Mouse (Mus musculus) heart, adult 2 months (tissue): Measurements from ENCODE around the gene Pltp. TPM values are rescaled to one million over a fixed set of nuclear protein-coding genes. Genes with fewer than 3 reads are reported as not detected.

Source experiments
- DNase-seq, 2 experiments: peaks; one replicate each; pipeline ENCODE4 v3.0.0; 2021
- H3K27ac ChIP-seq: fragments of 200-600 bp; 2 replicates; pipeline ENCODE4 v1.8.1; 2022
- H3K27me3 ChIP-seq: fragments of 200-500 bp; 2 replicates; pipeline ENCODE4 v1.6.1; 2012; ENCODE audit warnings: mild to moderate bottlenecking, low read length, inconsistent platforms, mixed read lengths; ENCODE audit not compliant: control insufficient read depth, insufficient read depth
- H3K36me3 ChIP-seq: fragments of 200-500 bp; 2 replicates; pipeline ENCODE4 v1.6.1; 2012; ENCODE audit warnings: low read length, inconsistent platforms; ENCODE audit not compliant: control insufficient read depth, insufficient read depth
- H3K4me1 ChIP-seq: fragments of 200-500 bp; 2 replicates; pipeline ENCODE4 v1.6.1; 2011; ENCODE audit warnings: low read length; ENCODE audit not compliant: control insufficient read depth, insufficient read depth
- H3K4me3 ChIP-seq: fragments of 200-600 bp; 2 replicates; pipeline ENCODE4 v1.8.1; 2022
- H3K79me2 ChIP-seq: fragments of 200-500 bp; replicated peaks from 2 replicates; pipeline ENCODE4 v1.6.1; 2012; ENCODE audit warnings: mild to moderate bottlenecking, inconsistent platforms, low read length, moderate library complexity, mixed read lengths; ENCODE audit not compliant: control insufficient read depth, insufficient read depth
- H3K9ac ChIP-seq: fragments of 200-500 bp; 2 replicates; pipeline ENCODE4 v1.6.1; 2012; ENCODE audit warnings: low read depth, mild to moderate bottlenecking, control low read depth, inconsistent platforms, low read length, mixed read lengths
- CTCF ChIP-seq: fragments of 200-600 bp; IDR thresholded peaks from 2 replicates; pipeline ENCODE4 v1.8.1; 2022; ENCODE audit warnings: antibody characterized with exemption, mild to moderate bottlenecking, moderate library complexity
- EP300 ChIP-seq: fragments of 200-500 bp; IDR thresholded peaks from 2 replicates; pipeline ENCODE4 v1.6.1; 2011; ENCODE audit warnings: low read depth, low read length, control low read depth; ENCODE audit not compliant: insufficient read depth
- POLR2A ChIP-seq: fragments of 200-500 bp; IDR thresholded peaks from 2 replicates; pipeline ENCODE4 v1.6.1; 2011; ENCODE audit warnings: mild to moderate bottlenecking, low read depth, low read length, control low read depth; ENCODE audit not compliant: insufficient read depth
- WGBS: fragments of 180-500 bp; shearing (Covaris S2); methylation state at CpG from one replicate; pipeline ENCODE4 v1.1.7; 2018; 5-methylcytosine and 5-hydroxymethylcytosine counted together
- intact Hi-C: fragments of 180-260 bp; cut with DNase I; formaldehyde crosslinking; loops from one replicate; pipeline ENCODE4 v1.15.1; 2025
- polyA plus RNA-seq: library from polyadenylated mRNA; depleted of rRNA; stranded (reverse); fragments of >200 nt; gene quantifications from 2 replicates; pipeline ENCODE4 v1.2.3, GENCODE M21; 2012; rRNA removed
- total RNA-seq, 2 experiments: library from RNA; stranded (reverse); gene quantifications; 2 replicates each; pipeline ENCODE4 v1.2.3; 2021

The Pltp gene
- total and polyA plus RNA-seq, 3 experiments: 33.8 to 71.2 (median 36.1) TPM

- no peak overlapping the region for H3K9ac ChIP-seq
- peaks cover 3% of the 10 kb centered on the region; the same call in 1 of the 2 replicates for H3K4me1 ChIP-seq
- no peaks in the 10 kb centered on the region for H3K79me2 ChIP-seq
- peaks cover 2% of the 10 kb centered on the region; the same call in 1 of the 2 replicates for H3K36me3 ChIP-seq
- no peak overlapping the region for H3K4me3 ChIP-seq
- intact Hi-C loops: no loop called here
- H3K27ac ChIP-seq: peak overlapping the region; percentile 43; the same call in 1 of the 2 replicates
- WGBS: 72% methylated on average over 3 of the region's 3 CpGs
- TF ChIP-seq POLR2A (no peak), EP300 (0 out of 2 replicates have a peak, but pooled peaks have one; percentile 31), CTCF (peak; percentile 83)
- no peaks in the 10 kb centered on the region for H3K27me3 ChIP-seq
- DNase-seq: peak; percentile 50 to 65
Observed at GRCm38 (mm10) chr2:164793236-164793635, 64.3 kb downstream of the Pltp start.

- TF ChIP-seq CTCF: no peak
- TF ChIP-seq EP300: no peak
- no peak for TF ChIP-seq POLR2A
- Histone ChIP-seq H3K27ac (no peak overlapping the region), H3K4me3 (no peak overlapping the region), H3K9ac (no peak overlapping the region), H3K79me2 (no peaks in the 10 kb centered on the region), H3K4me1 (peaks cover 4% of the 10 kb centered on the region), H3K27me3 (no peaks in the 10 kb centered on the region), H3K36me3 (peaks cover 2% of the 10 kb centered on the region; the same call in 1 of the 2 replicates)
- WGBS: 80% methylated on average over 12 of the region's 12 CpGs
- peak in 1 of 2 experiments; percentile 26 for DNase-seq
- intact Hi-C loops: no loop called here
Observed at GRCm38 (mm10) chr2:164792400-164793190, 64.9 kb downstream of the Pltp start.

- 77% methylated on average over 18 of the region's 18 CpGs for WGBS
- H3K27ac ChIP-seq: no peak overlapping the region
- intact Hi-C loops: no loop called here
Observed at GRCm38 (mm10) chr2:164791841-164792261, 65.7 kb downstream of the Pltp start.

GRCm38 (mm10) chr2:164790451-164790850 is 67.1 kb downstream of the Pltp start:
- WGBS: 53% methylated on average over 4 of the region's 4 CpGs
- intact Hi-C loops: no loop called here
- H3K36me3 ChIP-seq: peaks cover 5% of the 10 kb centered on the region
- H3K4me3 ChIP-seq: no peak overlapping the region
- peaks cover 11% of the 10 kb centered on the region for H3K4me1 ChIP-seq
- no peaks in the 10 kb centered on the region for H3K27me3 ChIP-seq
- no peak overlapping the region for H3K27ac ChIP-seq
- H3K79me2 ChIP-seq: no peaks in the 10 kb centered on the region
- peak in 1 of 2 experiments; percentile 36 for DNase-seq
- no peak overlapping the region for H3K9ac ChIP-seq
- no peak for TF ChIP-seq POLR2A

More at GRCm38 (mm10) chr2:164791841-164792261, 65.7 kb downstream of the Pltp start:
- Histone ChIP-seq H3K27me3 (no peaks in the 10 kb centered on the region), H3K4me3 (no peak overlapping the region), H3K4me1 (peaks cover 7% of the 10 kb centered on the region), H3K79me2 (no peaks in the 10 kb centered on the region), H3K36me3 (peaks cover 5% of the 10 kb centered on the region), H3K9ac (no peak overlapping the region)
- TF ChIP-seq CTCF (no peak), POLR2A (no peak), EP300 (no peak)
- peak in 1 of 2 experiments; percentile 26 for DNase-seq

Other genes with a start within 250 kb of the Pltp start
- not detected for gene Wfdc6b, start 244.2 kb downstream of the Pltp start, total RNA-seq
- not detected in 2 replicates for gene Wfdc6b, start 244.2 kb downstream of the Pltp start, polyA plus RNA-seq
- gene Wfdc8, start 244.1 kb downstream of the Pltp start, total RNA-seq: not detected
- gene Wfdc8, start 244.1 kb downstream of the Pltp start, polyA plus RNA-seq: not detected in 2 replicates
- gene Wfdc16, start 218.9 kb downstream of the Pltp start, total RNA-seq: not detected
- gene Wfdc16, start 218.9 kb downstream of the Pltp start, polyA plus RNA-seq: not detected in 2 replicates
- gene Wfdc10, start 201.7 kb downstream of the Pltp start, total RNA-seq: not detected
- not detected in 2 replicates for gene Wfdc10, start 201.7 kb downstream of the Pltp start, polyA plus RNA-seq
- not detected for gene Wfdc9, start 201.1 kb downstream of the Pltp start, total RNA-seq
- gene Wfdc9, start 201.1 kb downstream of the Pltp start, polyA plus RNA-seq: not detected in 2 replicates
- not detected for gene Wfdc11, start 183.6 kb downstream of the Pltp start, total RNA-seq
- not detected in 2 replicates for gene Wfdc11, start 183.6 kb downstream of the Pltp start, polyA plus RNA-seq
- gene Wfdc13, start 172.6 kb downstream of the Pltp start, total RNA-seq: not detected
- 0.25 TPM in 1 of 2 replicates, not detected in the other for gene Wfdc13, start 172.6 kb downstream of the Pltp start, polyA plus RNA-seq
- gene Spint4, start 159.2 kb downstream of the Pltp start, total RNA-seq: not detected
- not detected in 2 replicates for gene Spint4, start 159.2 kb downstream of the Pltp start, polyA plus RNA-seq
- not detected for gene Spint5, start 142.4 kb downstream of the Pltp start, total RNA-seq
- gene Spint5, start 142.4 kb downstream of the Pltp start, polyA plus RNA-seq: not detected in 2 replicates
- gene Wfdc3, start 111.8 kb downstream of the Pltp start, total RNA-seq: not detected
- gene Wfdc3, start 111.8 kb downstream of the Pltp start, polyA plus RNA-seq: 0.31 and 0.50 TPM in 2 replicates
- gene Dnttip1, start 111.7 kb downstream of the Pltp start, total RNA-seq: 10 to 100 TPM; 21.8 to 21.9 TPM
- gene Dnttip1, start 111.7 kb downstream of the Pltp start, polyA plus RNA-seq: 15.0 and 15.9 TPM in 2 replicates
- gene Ube2c, start 87.8 kb downstream of the Pltp start, total RNA-seq: 1 to 10 TPM; 1.5 to 4.2 TPM
- gene Ube2c, start 87.8 kb downstream of the Pltp start, polyA plus RNA-seq: 3.0 and 7.3 TPM in 2 replicates
- gene Tnnc2, start 77.7 kb downstream of the Pltp start, total RNA-seq: under 1 TPM in 1 of 2 experiments, not detected in 1; 0.50 TPM
- not detected in 2 replicates for gene Tnnc2, start 77.7 kb downstream of the Pltp start, polyA plus RNA-seq
- gene Snx21, start 71.9 kb downstream of the Pltp start, total RNA-seq: 10 to 100 TPM; 21.2 to 30.3 TPM
- gene Snx21, start 71.9 kb downstream of the Pltp start, polyA plus RNA-seq: 24.7 and 29.0 TPM in 2 replicates
- 10 to 100 TPM; 13.3 to 14.0 TPM for gene Acot8, start 52.8 kb downstream of the Pltp start, total RNA-seq
- gene Acot8, start 52.8 kb downstream of the Pltp start, polyA plus RNA-seq: 17.0 and 19.1 TPM in 2 replicates
- 1 to 10 TPM; 1.7 to 2.1 TPM for gene Zswim3, start 52.6 kb downstream of the Pltp start, total RNA-seq
- 2.1 and 2.8 TPM in 2 replicates for gene Zswim3, start 52.6 kb downstream of the Pltp start, polyA plus RNA-seq
- 1 to 10 TPM; 4.5 to 5.3 TPM for gene Zswim1, start 35.0 kb downstream of the Pltp start, total RNA-seq
- gene Zswim1, start 35.0 kb downstream of the Pltp start, polyA plus RNA-seq: 5.1 and 6.4 TPM in 2 replicates
- gene Spata25, start 29.2 kb downstream of the Pltp start, total RNA-seq: under 1 TPM; 0.60 to 0.68 TPM
- 0.23 TPM in 1 of 2 replicates, not detected in the other for gene Spata25, start 29.2 kb downstream of the Pltp start, polyA plus RNA-seq
- 10 to 100 TPM; 94.3 to 99.8 TPM for gene Ctsa, start 24.8 kb downstream of the Pltp start, total RNA-seq
- gene Ctsa, start 24.8 kb downstream of the Pltp start, polyA plus RNA-seq: 200 and 232 TPM in 2 replicates
- gene Neurl2, start 24.3 kb downstream of the Pltp start, total RNA-seq: 10 to 100 TPM; 47.2 to 49.2 TPM
- gene Neurl2, start 24.3 kb downstream of the Pltp start, polyA plus RNA-seq: 54.2 and 54.8 TPM in 2 replicates
- gene Pcif1, start 21.6 kb upstream of the Pltp start, total RNA-seq: 10 to 100 TPM; 25.7 to 31.8 TPM
- 18.4 and 20.8 TPM in 2 replicates for gene Pcif1, start 21.6 kb upstream of the Pltp start, polyA plus RNA-seq
- 1 to 10 TPM; 8.0 to 8.2 TPM for gene Zfp335, start 54.0 kb upstream of the Pltp start, total RNA-seq
- 14.0 and 14.3 TPM in 2 replicates for gene Zfp335, start 54.0 kb upstream of the Pltp start, polyA plus RNA-seq
- gene Mmp9, start 83.1 kb upstream of the Pltp start, total RNA-seq: under 1 TPM; 0.93 to 0.99 TPM
- gene Mmp9, start 83.1 kb upstream of the Pltp start, polyA plus RNA-seq: 3.5 and 5.1 TPM in 2 replicates
- gene Slc12a5, start 103.1 kb upstream of the Pltp start, total RNA-seq: 1 to 10 TPM; 2.2 to 2.3 TPM
- gene Slc12a5, start 103.1 kb upstream of the Pltp start, polyA plus RNA-seq: 1.5 TPM in 2 replicates
- gene Ncoa5, start 177.2 kb upstream of the Pltp start, total RNA-seq: 10 to 100 TPM; 18.6 to 20.6 TPM
- 16.4 and 21.2 TPM in 2 replicates for gene Ncoa5, start 177.2 kb upstream of the Pltp start, polyA plus RNA-seq
- gene Cd40, start 197.9 kb upstream of the Pltp start, total RNA-seq: 1 to 10 TPM; 2.0 to 2.2 TPM
- gene Cd40, start 197.9 kb upstream of the Pltp start, polyA plus RNA-seq: 4.6 and 7.1 TPM in 2 replicates
- not detected for gene 1700025C18Rik, start 233.0 kb upstream of the Pltp start, total RNA-seq
- gene 1700025C18Rik, start 233.0 kb upstream of the Pltp start, polyA plus RNA-seq: not detected in 2 replicates